Comparison of ENCODE assay signal across 17 mouse cellular contexts in genomic region chr5:73353519-73353918, GRCm38 (mm10). TPM values are rescaled to one million over a fixed set of nuclear protein-coding genes. Genes with fewer than 3 reads are reported as not detected.
DNase-seq lines count a peak whose midpoint lies in the region; ATAC-seq and TF ChIP-seq lines count a peak whose summit lies in the region.
"Had no signal": no experiment of that assay in that cellular context is flagged by ENCODE, and none has a peak within 500 bp of the region (broad histone marks: within the 10 kb centered on the region; RNA-seq: fewer than 3 reads in every experiment).

No protein-coding gene starts in this region.

- H3K9ac ChIP-seq in forebrain, postnatal 0 days: no peak overlapping the region
- H3K9ac ChIP-seq in forebrain, embryonic 12.5 days: no peak overlapping the region
- H3K9ac ChIP-seq: kidney, embryonic 15.5 days had no signal

- no peaks in the 10 kb centered on the region for H3K27me3 ChIP-seq in forebrain, postnatal 0 days (ENCODE audit: insufficient read depth, low read length)
- no peaks in the 10 kb centered on the region for H3K27me3 ChIP-seq in forebrain, embryonic 12.5 days
- no peaks in the 10 kb centered on the region for H3K27me3 ChIP-seq in testis, adult 2 months (ENCODE audit: control insufficient read depth, insufficient read depth, low read length)

- intact Hi-C loops in left cerebral cortex, postnatal 4 days (cut with DNase I): no loop called here

- DNase-seq in forebrain, postnatal 0 days: peak; percentile 18
- DNase-seq in left cerebral cortex, postnatal 4 days: peak; percentile 27
- DNase-seq in left cerebral cortex, adult 11 months (ENCODE audit: low spot score): no peak
- DNase-seq in right cerebral cortex, postnatal 14 days: peak; percentile 47
- no peak for DNase-seq in right cerebral cortex, adult 2 months (ENCODE audit: low spot score in 2 of 2)
- DNase-seq in gastrocnemius, postnatal 25 days: no peak
- DNase-seq: cerebellum, adult 11-12 months; layer of hippocampus, postnatal 36 days; thymus, postnatal 4 days had no signal

- H3K4me3 ChIP-seq in forebrain, postnatal 0 days (ENCODE audit: low read depth, low read length): no peak overlapping the region
- H3K4me3 ChIP-seq in forebrain, embryonic 12.5 days (replicated peaks): no peak overlapping the region
- H3K4me3 ChIP-seq in testis, adult 2 months (ENCODE audit: control insufficient read depth, low read depth, low read length): no peak overlapping the region
- H3K4me3 ChIP-seq: erythroblast, embryonic 14.5 days; kidney, embryonic 15.5 days had no signal

- ATAC-seq in forebrain, postnatal 0 days: no peak
- ATAC-seq in forebrain, embryonic 12.5 days (ENCODE audit: low FRiP score): no peak

- WGBS in forebrain, postnatal 0 days: 33% methylated on average over 7 of the region's 7 CpGs
- 65% methylated on average over 7 of the region's 7 CpGs for WGBS in forebrain, embryonic 12.5 days

- TF ChIP-seq POLR2A in testis, adult 2 months (IDR thresholded peaks at IDR 0.05; ENCODE audit: control insufficient read depth, low read depth, low read length): no peak

- H3K27ac ChIP-seq in forebrain, postnatal 0 days (ENCODE audit: low read depth, low read length): no peak overlapping the region
- no peak overlapping the region for H3K27ac ChIP-seq in forebrain, embryonic 12.5 days
- H3K27ac ChIP-seq in testis, adult 2 months (ENCODE audit: control insufficient read depth, insufficient read depth, low read depth, low read length): peak overlapping the region; percentile 60; the same call in 1 of the 2 replicates
- H3K27ac ChIP-seq: kidney, embryonic 15.5 days had no signal

- no peaks in the 10 kb centered on the region for H3K36me3 ChIP-seq in forebrain, postnatal 0 days (ENCODE audit: insufficient read depth)
- H3K36me3 ChIP-seq in forebrain, embryonic 12.5 days (replicated peaks): no peaks in the 10 kb centered on the region
- H3K36me3 ChIP-seq in testis, adult 2 months (ENCODE audit: control insufficient read depth, insufficient read depth, low read length): no peaks in the 10 kb centered on the region
- H3K36me3 ChIP-seq: kidney, embryonic 15.5 days had no signal

- no peak for TF ChIP-seq CTCF in forebrain, postnatal 0 days (IDR thresholded peaks at IDR 0.05; ENCODE audit: low read depth)
- no peak for TF ChIP-seq CTCF in testis, adult 2 months (IDR thresholded peaks at IDR 0.05; ENCODE audit: control insufficient read depth, insufficient read depth, insufficient replicate concordance, low read depth, low read length)

- no peak overlapping the region for H3K4me2 ChIP-seq in forebrain, postnatal 0 days (ENCODE audit: low read depth)
- no peak overlapping the region for H3K4me2 ChIP-seq in forebrain, embryonic 12.5 days
- H3K4me2 ChIP-seq: kidney, embryonic 15.5 days had no signal

- no peaks in the 10 kb centered on the region for H3K4me1 ChIP-seq in forebrain, postnatal 0 days (ENCODE audit: insufficient read depth)
- peaks cover 15% of the 10 kb centered on the region; the same call in 1 of the 2 replicates for H3K4me1 ChIP-seq in forebrain, embryonic 12.5 days
- H3K4me1 ChIP-seq in testis, adult 2 months (ENCODE audit: control insufficient read depth, insufficient read depth, low read length): 0 out of 2 replicates have a peak, but pooled peaks cover under 1% of the 10 kb centered on the region

- H3K9me3 ChIP-seq in forebrain, postnatal 0 days (ENCODE audit: low read length): no peaks in the 10 kb centered on the region
- no peaks in the 10 kb centered on the region for H3K9me3 ChIP-seq in forebrain, embryonic 12.5 days
- H3K9me3 ChIP-seq: kidney, embryonic 15.5 days had no signal

RNA-seq across cellular contexts. Expression of gene Ociad2, which starts 12.7 kb away (rescaled TPM):
- 12.7 and 16.5 TPM in 2 replicates for total RNA-seq in forebrain, postnatal 0 days (2014; rRNA removed)
- 25.5 and 30.6 TPM in 2 replicates for polyA plus RNA-seq in forebrain, postnatal 0 days (2015; fragmentation: Nextera tagmentation; extraction: Ambion mirVana)
- 11.9 and 12.1 TPM in 2 replicates for polyA plus RNA-seq in forebrain, embryonic 12.5 days (2016; fragmentation: Nextera tagmentation; extraction: Ambion mirVana)
- 10 to 100 TPM; 26.0 to 30.7 TPM for total RNA-seq in left cerebral cortex, postnatal 4 days (2021)
- polyA plus RNA-seq in testis, adult 2 months (2012; rRNA removed): 0.65 and 0.80 TPM in 2 replicates
- total RNA-seq in gastrocnemius, postnatal 25 days (2021): 10 to 100 TPM; 27.1 to 29.5 TPM
- polyA plus RNA-seq: erythroblast, embryonic 14.5 days had no signal

RNA-seq across cellular contexts. Expression of gene Cwh43, which starts 52.4 kb away (rescaled TPM):
- total RNA-seq in forebrain, postnatal 0 days (2014; rRNA removed): 0.14 and 1.5 TPM in 2 replicates
- 0.51 and 0.65 TPM in 2 replicates for polyA plus RNA-seq in forebrain, postnatal 0 days (2015; fragmentation: Nextera tagmentation; extraction: Ambion mirVana)
- 0.08 TPM in 2 replicates for polyA plus RNA-seq in forebrain, embryonic 12.5 days (2016; fragmentation: Nextera tagmentation; extraction: Ambion mirVana)
- total RNA-seq in left cerebral cortex, postnatal 4 days (2021): 1 to 10 TPM; 3.5 to 4.2 TPM
- 0.07 and 7.9 TPM in 2 replicates for polyA plus RNA-seq in testis, adult 2 months (2012; rRNA removed)
- not detected for total RNA-seq in gastrocnemius, postnatal 25 days (2021)
- total RNA-seq: adrenal gland, postnatal 36 days; heart, adult 8-10 months; hematopoietic stem cell, adult 5-6 weeks; liver, adult 2 months had no signal
- polyA plus RNA-seq: erythroblast, embryonic 14.5 days; liver, adult 2 months had no signal

Comparison
In these comparisons a context has a peak if more than half of its experiments do, and no peak if none do; other contexts are left out.
1. DNase-seq: peak in forebrain, postnatal 0 days (single experiment), left cerebral cortex, postnatal 4 days (single experiment) and right cerebral cortex, postnatal 14 days (single experiment); none in left cerebral cortex, adult 11 months (single experiment), right cerebral cortex, adult 2 months (0 of 2) and gastrocnemius, postnatal 25 days (single experiment).